Mouse (Mus musculus): ENCODE data around the gene Cadps.

The Cadps gene

DNA sequence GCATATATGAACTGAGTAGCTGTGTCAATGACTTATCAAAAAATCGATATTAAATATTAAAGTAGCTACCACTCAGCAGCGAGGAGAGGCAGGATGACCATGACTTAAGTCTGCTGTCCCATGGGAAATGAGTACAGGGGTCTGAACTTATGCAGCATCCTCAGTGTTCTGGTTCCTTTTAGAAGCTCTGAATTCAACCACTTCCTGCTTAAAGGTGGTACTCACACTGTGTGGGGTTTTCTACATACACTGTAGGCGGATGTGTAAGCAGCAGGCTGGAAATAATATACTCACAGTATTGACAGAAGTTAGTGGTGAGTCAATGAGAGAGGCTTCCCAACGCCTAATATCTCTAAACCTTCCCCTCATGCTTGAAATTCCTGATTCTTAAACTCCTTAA is 215.9 kb downstream of the Cadps start:
- in situ Hi-C loops (cut with MboI; ENCODE audit: low pct_unique_long_range_greater_than_20kb in 1 of 2, low sequenced_read_pairs in 2 of 2, unreplicated experiment in 1 of 2): no loop called here

DNA sequence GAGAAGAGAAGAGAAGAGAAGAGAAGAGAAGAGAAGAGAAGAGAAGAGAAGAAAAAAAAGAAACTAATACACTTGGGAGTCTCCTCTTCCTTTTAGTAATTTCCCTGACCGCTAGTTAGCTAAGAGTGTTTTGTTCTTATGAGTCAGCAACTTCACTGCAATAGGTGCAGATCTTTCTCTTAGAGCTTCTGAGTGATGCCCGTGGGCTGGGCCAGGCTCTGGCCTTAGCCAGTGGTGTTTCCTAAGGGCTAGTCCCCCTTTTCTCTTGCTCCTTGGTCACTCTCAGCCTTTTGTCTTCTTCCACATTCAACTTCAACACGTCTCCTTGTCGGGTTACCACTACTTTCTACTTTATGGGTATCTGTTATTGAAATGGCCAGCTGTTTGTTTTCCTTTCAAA is 216.7 kb downstream of the Cadps start:
- in situ Hi-C loops (cut with MboI; ENCODE audit: low pct_unique_long_range_greater_than_20kb in 1 of 2, low sequenced_read_pairs in 2 of 2, unreplicated experiment in 1 of 2): no loop called here

DNA sequence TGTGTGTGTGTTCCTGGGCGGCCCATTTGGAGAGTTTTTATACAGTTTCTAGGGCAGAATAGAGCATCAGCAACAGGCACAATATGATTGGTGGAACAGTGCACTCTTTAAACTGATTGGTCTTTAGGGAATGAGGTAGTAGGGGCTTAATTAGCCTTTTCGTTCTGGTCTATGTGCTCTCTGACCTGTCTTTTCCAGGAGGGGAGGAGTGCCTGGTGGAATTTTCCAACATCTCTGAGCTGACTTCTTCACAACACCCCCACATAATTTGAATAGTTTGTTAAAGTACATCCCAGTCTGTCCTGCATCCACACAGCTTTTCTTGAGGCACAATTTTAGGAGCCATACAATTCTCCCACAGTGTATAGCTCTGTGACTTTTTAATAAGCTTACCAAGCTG is 220.8 kb downstream of the Cadps start:
- in situ Hi-C loops (cut with MboI; ENCODE audit: low pct_unique_long_range_greater_than_20kb in 1 of 2, low sequenced_read_pairs in 2 of 2, unreplicated experiment in 1 of 2): no loop called here

DNA sequence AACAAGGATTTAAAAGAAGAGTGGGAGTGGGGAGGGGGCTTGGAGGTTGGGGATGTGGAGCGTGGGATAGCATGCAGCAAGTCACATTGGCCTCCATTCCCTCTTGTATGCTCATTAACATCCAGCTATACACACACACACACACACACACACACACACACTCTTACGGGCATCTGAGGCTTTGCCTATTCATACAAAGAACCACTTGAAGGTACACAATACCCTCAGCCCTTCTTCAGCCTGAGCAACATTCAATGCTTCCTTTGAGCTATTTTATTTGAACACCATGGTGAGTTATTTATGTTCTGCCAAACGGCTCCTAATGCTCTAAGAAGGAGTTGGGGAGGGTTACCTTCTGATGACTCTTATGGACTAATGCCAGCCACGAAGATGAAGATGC is 227.6 kb downstream of the Cadps start:
- in situ Hi-C loops (cut with MboI; ENCODE audit: low pct_unique_long_range_greater_than_20kb in 1 of 2, low sequenced_read_pairs in 2 of 2, unreplicated experiment in 1 of 2): no loop called here

DNA sequence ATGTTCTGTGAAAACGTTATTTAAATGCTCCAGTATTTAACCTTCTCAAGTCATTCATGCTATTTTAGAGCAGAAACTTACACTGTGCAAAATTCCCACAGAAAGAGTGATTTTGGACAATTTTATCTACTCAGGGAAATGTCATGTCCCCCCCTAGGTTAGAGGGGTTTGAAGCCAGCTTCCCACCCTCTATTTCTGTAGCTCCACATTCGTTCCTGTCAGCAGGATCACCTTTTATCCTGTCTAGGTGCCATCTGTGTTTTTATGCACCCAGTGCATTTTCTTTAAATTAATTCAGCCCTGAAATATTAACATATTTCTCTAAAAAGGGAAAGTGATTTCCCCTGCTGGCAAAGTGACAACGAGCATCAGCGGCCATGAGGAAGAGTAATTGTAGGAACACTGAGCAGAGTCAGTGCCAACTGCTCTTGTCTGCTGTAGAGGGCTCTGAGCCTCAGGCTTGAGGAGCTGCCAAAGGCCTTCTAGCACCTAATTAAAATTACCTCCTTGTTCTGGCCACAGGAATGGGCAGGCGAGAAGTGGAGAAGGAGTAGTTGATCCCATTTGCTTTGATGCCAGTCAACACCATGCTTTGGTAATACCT is 230.3 kb downstream of the Cadps start:
- in situ Hi-C loops (cut with MboI; ENCODE audit: low pct_unique_long_range_greater_than_20kb in 1 of 2, low sequenced_read_pairs in 2 of 2, unreplicated experiment in 1 of 2): no loop called here

DNA sequence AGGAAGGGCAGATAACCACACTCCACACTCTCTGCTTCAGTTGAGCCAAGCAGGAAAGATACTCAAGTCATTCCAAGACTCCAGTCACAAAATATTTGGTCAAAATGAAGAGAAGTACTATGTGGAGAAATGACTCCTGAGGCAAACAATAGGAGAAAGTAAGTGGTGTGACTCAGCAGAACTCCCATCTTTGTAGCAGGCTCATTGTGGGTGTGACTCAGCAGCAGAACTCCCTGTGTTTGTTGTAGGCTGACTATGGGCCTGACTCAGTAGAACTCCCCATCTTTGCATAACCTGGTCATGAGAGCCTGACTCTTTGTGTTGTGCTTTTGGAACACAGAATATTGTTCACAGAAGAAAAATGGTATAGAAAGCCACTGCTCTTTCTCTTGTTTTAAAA is 231.1 kb downstream of the Cadps start:
- in situ Hi-C loops (cut with MboI; ENCODE audit: low pct_unique_long_range_greater_than_20kb in 1 of 2, low sequenced_read_pairs in 2 of 2, unreplicated experiment in 1 of 2): no loop called here

DNA sequence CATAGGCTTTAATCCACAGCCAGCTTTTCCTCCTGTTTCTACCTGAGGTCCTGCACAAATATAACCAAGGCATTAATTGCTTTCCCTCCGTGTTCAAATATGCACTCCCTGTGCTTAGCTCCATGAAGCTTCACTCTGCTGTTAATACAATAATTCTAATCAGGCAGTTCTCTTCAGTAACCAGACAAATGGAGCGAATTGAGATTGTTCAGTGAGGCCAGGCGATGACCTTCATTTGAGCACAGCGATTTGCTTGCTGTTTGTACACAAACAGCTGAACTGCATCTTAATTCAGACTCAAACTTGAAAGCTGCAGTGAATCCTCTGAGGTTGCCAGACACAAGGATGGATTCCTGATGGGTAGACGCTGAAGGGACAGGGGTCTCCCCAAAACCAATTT is 239.3 kb downstream of the Cadps start:
- in situ Hi-C loops (cut with MboI; ENCODE audit: low pct_unique_long_range_greater_than_20kb in 1 of 2, low sequenced_read_pairs in 2 of 2, unreplicated experiment in 1 of 2): no loop called here

DNA sequence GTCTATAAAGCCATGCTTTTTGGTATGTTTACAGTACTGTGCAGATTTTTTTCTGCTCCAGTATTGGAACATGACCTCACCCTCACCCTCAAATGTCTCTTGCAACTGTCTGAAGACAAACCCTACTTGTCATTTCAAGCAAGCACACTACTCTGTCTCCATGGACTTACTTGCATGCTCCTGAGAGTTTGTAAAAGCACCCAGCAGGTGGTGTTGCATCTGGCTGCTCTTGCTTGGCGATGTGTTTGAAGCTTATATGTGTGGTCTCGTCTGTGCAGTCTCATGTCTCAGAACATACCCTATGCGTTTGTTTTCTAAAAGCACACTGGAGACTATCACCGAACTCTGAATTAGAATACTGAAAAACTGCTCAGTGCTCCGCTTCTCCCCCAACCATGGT is 241.2 kb downstream of the Cadps start:
- in situ Hi-C loops (cut with MboI; ENCODE audit: low pct_unique_long_range_greater_than_20kb in 1 of 2, low sequenced_read_pairs in 2 of 2, unreplicated experiment in 1 of 2): no loop called here

DNA sequence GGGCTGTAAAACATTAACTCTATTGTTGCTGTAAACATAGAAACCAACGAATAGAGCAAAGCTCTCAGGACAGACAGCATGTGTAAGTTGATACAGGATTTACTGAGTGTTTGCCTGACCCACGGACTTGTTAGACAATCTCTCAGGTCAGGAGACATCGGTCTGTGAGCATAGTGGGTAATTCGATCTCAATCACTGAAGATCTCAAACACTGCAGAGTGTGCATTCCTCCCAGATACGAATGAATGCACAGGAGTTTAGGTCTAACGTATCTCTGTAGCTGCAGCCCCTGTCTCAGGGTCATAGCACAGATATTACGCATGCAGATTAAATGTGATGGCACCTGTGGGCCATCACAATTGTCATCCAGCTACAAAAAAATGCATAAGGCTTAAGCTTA is 242.1 kb downstream of the Cadps start:
- in situ Hi-C loops (cut with MboI; ENCODE audit: low pct_unique_long_range_greater_than_20kb in 1 of 2, low sequenced_read_pairs in 2 of 2, unreplicated experiment in 1 of 2): no loop called here

DNA sequence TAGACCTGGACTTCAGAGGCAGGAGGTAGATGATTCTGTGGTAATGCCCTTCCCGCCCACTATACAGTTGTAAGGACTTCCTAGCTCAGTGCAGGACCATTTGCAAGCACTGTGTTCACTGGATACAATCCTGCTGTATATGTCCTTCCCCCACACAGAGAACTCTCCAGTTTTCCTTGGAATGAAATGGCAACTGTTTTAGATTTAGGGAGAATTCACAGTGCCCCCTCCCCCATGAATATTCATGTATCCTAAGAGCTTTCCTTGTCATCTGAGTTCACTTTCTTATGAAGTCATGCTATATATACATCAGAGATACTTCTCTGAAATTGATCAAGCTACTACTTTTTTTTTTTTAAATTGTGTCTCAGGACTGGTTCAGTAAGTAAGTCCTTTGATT is 244.7 kb downstream of the Cadps start:
- in situ Hi-C loops (cut with MboI; ENCODE audit: low pct_unique_long_range_greater_than_20kb in 1 of 2, low sequenced_read_pairs in 2 of 2, unreplicated experiment in 1 of 2): loop anchor here (10.0 kb wide), 2 partner anchors 617 to 627 kb away; no protein-coding TSS in a partner anchor

DNA sequence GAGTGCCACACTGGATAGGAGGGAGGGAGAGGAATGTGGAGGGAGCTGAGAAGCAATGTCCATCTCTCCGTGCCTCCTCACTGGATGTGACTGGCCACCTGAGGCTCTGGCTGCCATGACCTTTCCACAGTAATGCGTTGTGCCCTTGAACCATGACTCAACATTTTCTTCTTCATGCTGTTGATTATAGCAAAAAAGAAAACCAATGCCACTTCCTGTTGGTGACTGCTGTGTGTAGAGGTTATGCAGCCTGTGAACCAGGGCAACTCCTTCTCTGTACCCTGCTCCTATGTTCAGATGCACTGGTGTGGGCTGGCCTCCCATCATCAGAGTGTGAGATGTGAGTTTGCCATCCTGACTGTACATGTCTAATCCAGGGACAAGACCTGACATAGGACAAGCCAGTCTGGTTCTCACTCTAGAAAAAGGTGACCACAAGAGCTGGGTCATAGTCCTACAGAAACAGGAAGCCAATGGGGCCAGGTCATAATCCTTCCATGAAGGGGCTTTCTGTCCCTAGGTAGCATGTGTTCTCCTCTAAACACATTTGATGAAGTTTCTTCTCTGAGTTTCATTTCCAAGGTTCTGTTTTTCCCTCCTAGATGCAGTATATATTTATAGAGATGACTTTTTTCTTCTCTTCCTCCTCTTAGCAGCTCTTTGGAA is 245.3 kb downstream of the Cadps start:
- in situ Hi-C loops (cut with MboI; ENCODE audit: low pct_unique_long_range_greater_than_20kb in 1 of 2, low sequenced_read_pairs in 2 of 2, unreplicated experiment in 1 of 2): loop anchor here (10.0 kb wide), 2 partner anchors 617 to 627 kb away; no protein-coding TSS in a partner anchor

DNA sequence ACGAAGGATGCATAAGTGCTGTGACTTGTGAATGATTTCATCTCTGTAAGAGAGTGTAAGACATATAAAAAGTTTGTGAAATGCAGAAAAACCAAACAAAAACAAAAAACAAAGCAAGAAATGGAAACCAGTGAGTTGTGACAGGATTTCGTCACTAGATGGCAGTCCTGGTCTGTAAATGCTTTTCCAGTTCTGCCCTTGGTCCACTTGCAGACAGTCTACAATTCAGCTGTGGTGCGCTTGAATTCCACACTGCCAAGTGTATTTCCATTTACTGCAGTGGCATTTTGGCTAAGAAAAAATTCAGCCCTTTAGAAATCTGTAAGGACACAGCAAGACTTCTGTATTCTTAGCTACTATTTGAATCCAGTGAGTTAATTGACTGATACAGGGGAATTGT is 247.8 kb downstream of the Cadps start:
- in situ Hi-C loops (cut with MboI; ENCODE audit: low pct_unique_long_range_greater_than_20kb in 1 of 2, low sequenced_read_pairs in 2 of 2, unreplicated experiment in 1 of 2): loop anchor here (10.0 kb wide), 2 partner anchors 620 to 630 kb away; no protein-coding TSS in a partner anchor

DNA sequence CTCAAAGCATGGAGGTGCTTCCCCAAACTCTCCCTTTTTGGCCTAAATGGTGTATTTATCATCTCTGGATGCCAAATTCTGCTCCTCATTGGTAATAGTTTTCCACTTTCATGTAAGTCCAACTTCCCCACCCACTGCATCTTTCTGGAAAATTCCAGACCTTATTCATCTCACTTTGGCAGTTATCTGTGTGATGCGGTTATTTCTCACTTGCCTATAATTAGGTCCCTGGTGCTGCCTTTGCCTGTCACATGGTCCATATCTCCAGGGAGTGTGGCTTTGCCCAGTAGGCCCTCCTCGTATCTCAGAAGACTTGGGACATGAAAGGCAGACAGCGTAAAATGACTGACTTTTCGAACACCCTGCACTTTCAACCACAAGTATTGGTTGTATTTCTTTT is 248.5 kb downstream of the Cadps start:
- in situ Hi-C loops (cut with MboI; ENCODE audit: low pct_unique_long_range_greater_than_20kb in 1 of 2, low sequenced_read_pairs in 2 of 2, unreplicated experiment in 1 of 2): loop anchor here (10.0 to 25.0 kb wide), 3 partner anchors 620 to 1338 kb away; partner anchors contain the start of gene Gm281 (in 1 of the 2)

DNA sequence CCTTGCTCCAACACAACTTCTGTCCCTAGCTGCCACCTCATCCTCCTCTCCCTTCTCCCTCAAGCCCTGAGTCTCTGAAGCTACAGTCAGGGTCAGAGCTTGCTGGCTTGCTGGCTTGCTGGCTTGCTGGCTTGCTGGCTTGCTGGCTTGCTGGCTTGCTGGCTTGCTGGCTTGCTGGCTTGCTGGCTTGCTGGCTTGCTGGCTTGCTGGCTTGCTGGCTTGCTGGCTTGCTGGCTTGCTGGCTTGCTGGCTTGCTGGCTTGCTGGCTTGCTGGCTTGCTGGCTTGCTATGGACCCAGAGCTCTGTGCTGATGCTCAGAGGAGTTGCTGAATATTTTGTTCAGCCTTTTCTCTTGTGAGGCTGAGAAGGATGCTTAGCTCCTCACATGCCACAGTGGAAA is 261.1 kb downstream of the Cadps start:
- in situ Hi-C loops (cut with MboI; ENCODE audit: low pct_unique_long_range_greater_than_20kb in 1 of 2, low sequenced_read_pairs in 2 of 2, unreplicated experiment in 1 of 2): loop anchor here in 1 of 2 experiments (25.0 kb wide), 1 partner anchor 1351 kb away; the partner anchor contains the start of gene Gm281

DNA sequence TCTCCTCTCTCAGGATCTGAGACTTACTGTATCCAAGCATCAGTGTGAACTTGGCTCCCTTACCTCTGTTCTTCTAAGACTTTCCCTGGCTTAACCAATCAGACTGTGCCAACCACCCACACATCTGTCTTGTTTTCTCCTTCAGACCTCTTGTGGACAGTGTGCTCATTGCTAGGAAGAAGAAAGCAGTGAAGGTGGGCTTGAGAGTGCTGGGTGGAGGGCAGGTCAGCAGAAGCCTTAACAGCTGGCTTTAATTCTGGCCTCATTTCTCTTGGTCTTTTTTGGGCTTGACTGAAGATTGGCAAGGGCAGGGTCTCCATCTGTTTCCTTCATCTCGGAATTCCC is 262.7 kb downstream of the Cadps start:
- in situ Hi-C loops (cut with MboI; ENCODE audit: low pct_unique_long_range_greater_than_20kb in 1 of 2, low sequenced_read_pairs in 2 of 2, unreplicated experiment in 1 of 2): loop anchor here in 1 of 2 experiments (25.0 kb wide), 1 partner anchor 1352 kb away; the partner anchor contains the start of gene Gm281

DNA sequence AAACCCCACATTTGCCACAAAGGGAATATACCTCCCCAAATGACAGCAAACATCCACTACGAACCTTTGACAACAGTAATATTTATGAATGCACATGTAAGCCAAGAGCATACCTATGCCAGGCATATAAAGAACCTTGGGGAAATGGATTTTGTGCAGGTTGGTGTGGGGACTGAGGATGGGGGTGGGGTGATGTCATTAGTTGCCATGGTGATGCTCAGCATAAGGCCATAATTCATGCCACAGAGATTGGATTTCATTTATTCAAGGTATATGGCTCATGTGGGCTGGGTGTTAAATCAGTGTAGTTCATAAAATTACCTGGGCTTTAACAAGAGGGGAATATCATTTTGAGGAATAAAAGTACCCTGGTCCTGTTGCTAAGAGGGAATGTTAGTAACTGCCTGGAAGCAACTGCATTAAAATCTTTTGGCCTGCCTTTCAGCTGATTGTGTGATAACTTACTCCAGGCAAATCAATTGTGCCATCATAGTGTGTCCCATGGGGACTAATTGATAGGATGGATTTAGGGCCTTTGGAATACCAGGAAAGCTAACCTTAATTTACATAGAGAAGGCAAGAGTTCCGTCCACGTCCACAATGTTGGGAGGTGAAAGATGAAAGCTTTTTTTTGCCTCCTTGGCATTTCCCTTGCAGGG is 263.2 kb downstream of the Cadps start:
- in situ Hi-C loops (cut with MboI; ENCODE audit: low pct_unique_long_range_greater_than_20kb in 1 of 2, low sequenced_read_pairs in 2 of 2, unreplicated experiment in 1 of 2): loop anchor here in 1 of 2 experiments (25.0 kb wide), 1 partner anchor 1353 kb away; the partner anchor contains the start of gene Gm281

DNA sequence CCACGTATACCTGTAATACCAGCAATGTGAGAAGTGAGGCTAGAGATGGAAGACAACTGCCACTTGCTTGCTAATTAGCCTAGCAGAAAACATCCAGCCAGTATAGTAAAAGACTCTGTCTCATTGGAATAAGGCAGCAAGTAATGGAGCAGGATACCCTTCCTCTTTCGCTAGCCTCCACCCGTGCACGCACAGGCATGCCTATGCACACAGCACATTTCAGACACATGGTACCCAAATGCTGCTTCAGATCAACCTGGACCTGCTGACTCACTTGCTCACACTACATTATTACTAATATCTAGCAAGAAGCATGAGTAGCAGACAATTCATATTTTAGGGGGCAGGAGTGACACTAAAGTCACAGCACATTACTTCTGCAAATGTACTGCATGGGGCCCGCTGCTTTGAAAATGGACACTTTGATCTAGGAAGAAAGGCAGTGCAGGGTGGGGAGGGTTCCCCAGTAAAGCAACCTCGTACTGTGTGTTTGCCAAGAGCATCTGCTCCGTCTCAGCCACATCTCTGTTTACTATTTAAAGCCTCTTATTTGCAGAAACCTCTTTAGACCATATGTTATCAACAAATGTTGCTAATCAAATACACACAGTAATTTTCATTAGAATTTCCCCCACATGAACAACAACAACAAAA is 263.8 kb downstream of the Cadps start:
- in situ Hi-C loops (cut with MboI; ENCODE audit: low pct_unique_long_range_greater_than_20kb in 1 of 2, low sequenced_read_pairs in 2 of 2, unreplicated experiment in 1 of 2): loop anchor here in 1 of 2 experiments (25.0 kb wide), 1 partner anchor 1353 kb away; the partner anchor contains the start of gene Gm281

DNA sequence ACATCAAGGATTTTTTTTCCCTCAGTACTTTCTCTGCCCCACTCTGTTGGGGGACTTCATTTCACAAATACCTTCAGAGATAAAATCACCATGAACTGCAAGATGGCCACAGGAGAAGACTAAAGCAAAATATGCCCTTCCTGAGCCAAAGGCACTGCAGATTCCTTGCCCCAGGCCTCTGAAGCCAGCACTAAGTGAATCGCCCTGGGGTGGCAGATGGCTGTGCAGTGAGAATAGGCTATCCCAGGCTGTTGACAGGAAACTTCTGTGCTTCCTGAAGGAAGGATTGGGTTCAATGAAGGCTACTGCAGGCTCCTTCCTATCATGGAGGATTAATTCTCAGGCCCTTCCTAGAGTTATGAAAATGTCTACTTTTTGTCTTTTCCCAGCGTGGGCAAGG is 268.4 kb downstream of the Cadps start:
- in situ Hi-C loops (cut with MboI; ENCODE audit: low pct_unique_long_range_greater_than_20kb in 1 of 2, low sequenced_read_pairs in 2 of 2, unreplicated experiment in 1 of 2): loop anchor here in 1 of 2 experiments (25.0 kb wide), 1 partner anchor 1358 kb away; the partner anchor contains the start of gene Gm281

DNA sequence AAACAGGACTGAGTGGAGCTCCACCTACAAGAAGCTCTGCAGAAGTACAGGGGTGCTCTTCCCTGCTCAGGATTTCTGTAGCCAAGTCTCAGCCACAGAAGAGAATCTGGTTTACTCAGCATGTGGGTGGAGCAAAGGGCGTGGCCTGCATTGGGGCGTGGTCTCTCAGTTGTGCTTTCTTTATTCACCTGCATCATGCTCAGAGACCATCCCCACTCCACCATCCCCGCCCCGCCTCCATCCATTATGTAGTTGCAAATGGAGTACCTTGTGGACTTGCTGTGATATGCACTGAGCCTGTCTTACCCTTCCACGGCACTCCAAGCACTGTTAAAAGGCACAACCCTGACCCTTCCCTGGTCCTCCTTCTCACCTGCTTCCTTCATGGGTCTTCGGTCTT is 271.5 kb downstream of the Cadps start:
- in situ Hi-C loops (cut with MboI; ENCODE audit: low pct_unique_long_range_greater_than_20kb in 1 of 2, low sequenced_read_pairs in 2 of 2, unreplicated experiment in 1 of 2): loop anchor here in 1 of 2 experiments (25.0 kb wide), 1 partner anchor 1361 kb away; the partner anchor contains the start of gene Gm281
